Mouse (Mus musculus): Measurements from ENCODE around the gene Gpx7. TPM values are rescaled to one million over a fixed set of nuclear protein-coding genes. Genes with fewer than 3 reads are reported as not detected.
"Not testable (repeated sequence)": the region's sequence is repeated elsewhere in the genome, so short reads cannot be mapped to it uniquely, and the experiment has no call there.

Gene Gpx7
- total RNA-seq, 2 experiments from 2014 or later: 25.0 to 31.1 TPM

DNA sequence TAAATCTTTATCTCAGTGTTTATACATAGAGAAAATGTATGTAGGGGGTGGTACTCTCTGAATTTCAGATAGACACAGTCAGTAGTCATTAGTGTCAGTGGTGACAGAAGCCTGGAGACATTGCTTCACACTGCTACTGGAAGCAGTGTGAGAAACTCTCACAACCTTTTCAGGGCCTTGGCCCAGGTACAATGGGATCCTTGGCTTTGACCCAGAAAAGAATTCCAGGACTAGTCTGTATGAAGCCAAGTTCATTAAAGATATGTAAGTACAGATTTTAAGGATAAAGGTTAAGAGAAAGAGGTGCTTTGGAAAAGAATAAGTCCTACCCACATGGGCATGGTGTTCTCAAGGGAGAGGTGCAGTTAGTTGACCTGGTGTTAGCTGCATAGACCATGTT, 12.5 kb downstream of the Gpx7 start:
- no peak for DNase-seq (ENCODE audit: low spot score in 2 of 2)

DNA sequence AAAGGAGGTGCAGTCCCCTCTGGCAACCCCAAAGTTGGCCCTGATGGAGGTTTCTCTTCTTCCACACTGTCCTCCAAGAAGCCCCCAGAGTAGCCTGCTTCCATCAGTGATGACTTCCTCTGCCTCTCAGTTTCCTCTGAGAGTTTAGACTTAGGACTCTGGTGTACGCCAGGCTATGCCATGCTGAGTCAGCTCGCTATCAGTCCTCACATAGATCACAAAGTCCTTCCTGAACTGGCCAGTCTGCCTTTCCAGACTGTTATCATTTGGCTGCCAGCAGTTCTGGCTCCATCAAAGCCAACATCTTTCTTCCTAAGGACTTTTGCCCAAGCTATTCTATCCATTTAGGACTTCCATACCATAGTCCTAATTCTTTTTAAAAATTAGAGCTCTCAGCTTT, 14.2 kb downstream of the Gpx7 start:
- DNase-seq (ENCODE audit: low spot score in 2 of 2): no peak

DNA sequence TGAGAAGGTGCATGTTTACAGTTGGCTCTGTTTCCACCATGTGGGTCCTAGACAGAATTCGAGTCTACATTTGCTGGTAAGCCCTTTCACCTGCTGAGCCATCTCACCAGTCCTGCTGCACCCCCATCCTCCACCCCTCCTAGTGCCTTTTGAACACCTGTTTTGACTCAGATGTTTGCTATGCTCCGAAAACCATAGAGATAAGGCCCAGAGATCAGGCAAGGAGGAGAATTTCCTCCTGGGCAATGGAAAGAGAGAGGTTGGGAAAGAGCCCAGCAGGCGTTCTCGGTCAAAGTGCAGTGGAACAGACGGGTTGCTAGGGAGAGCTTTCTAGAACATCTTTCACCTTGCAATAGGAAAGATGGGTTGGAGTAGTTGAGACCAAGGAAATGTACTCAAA, 15.6 kb downstream of the Gpx7 start:
- DNase-seq (ENCODE audit: low spot score in 2 of 2): no peak

DNA sequence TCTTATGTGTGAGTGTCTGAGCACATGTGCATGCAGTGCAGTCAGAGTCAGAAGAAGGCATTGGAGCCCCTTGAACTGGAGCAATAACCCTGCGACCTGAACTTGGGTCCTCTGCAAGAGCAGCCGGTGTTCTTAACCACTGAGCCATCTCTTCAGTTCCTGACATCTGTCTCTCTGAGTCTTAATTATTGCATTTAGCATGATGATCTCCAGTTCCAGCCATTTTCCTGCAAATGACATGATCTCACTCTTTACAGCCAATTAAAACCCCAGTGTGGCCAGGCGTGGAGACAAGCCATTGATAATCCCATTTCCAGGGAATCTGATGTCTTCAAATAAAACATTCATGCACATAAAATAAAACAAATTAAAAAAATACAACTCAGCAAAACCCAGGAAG, 18.0 kb downstream of the Gpx7 start:
- DNase-seq (ENCODE audit: low spot score in 2 of 2): no peak

DNA sequence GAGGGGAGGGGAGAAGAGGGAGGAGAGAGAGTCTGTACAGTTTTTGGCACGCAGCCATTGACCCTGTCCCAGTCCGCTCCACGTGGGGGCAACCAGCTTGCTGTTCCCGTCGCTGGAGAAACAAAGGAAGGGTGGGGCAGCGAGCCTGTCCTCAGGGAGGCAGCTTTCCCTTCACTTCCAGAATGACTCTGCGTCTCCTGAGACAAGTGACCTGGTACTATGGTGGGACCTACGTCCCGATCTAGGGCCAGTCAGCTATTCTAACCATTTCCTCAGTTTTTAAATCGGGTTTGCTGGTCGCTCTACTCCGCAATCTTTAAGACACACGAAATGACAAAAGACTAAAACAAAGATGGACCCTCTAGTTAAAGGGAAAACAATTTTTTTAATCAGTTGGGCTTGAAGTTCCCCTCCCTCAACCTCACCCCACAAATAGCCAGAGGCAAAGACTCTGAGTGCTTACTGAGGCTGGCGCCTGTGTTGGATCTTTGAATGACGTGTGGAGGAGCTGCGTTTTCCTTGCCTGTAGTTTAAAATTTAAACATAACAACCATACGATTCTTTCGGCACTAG, 19.0 kb downstream of the Gpx7 start:
- peak; percentile 18 to 49 for DNase-seq (ENCODE audit: low spot score in 2 of 2)

DNA sequence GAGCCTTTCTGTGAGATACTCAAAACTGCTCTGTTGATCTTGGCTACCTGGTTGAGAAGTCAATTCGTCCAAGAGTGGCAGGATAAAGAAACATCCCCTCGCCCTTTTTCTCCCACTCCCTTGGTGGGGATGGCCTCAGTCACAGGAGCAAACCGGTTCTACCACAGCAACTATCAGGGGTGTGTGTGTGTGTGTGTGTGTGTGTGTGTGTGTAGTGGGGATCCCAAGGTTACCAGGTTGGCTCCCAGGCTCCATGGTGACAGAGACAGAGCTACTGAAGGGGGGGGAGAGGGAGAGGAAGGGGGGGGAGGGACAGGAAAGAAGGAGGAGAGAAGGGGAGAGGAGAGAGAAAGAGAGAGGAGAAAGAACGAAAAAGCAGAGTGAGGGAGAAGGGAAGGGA, 19.7 kb downstream of the Gpx7 start:
- DNase-seq (ENCODE audit: low spot score in 2 of 2): no peak

DNA sequence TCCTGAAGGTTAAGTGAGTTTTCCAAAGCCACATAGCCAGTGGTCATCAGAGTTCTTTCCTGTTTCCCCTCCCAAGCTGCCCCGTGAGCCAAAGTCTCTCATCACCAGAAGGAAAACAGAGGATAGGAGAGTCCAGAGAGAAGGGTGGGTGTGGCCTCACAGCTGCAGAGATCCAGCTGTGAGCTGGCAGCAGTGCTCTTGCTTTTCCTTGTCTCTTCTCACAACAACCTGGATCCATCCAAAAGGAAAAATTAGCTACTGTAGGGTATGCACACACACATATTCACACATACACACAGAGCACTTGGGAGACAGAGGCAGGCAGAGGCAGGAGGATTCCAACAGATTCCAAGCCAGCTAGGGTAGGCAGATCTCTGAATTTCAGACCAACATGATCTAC, 20.7 kb downstream of the Gpx7 start:
- DNase-seq (ENCODE audit: low spot score in 2 of 2): no peak

DNA sequence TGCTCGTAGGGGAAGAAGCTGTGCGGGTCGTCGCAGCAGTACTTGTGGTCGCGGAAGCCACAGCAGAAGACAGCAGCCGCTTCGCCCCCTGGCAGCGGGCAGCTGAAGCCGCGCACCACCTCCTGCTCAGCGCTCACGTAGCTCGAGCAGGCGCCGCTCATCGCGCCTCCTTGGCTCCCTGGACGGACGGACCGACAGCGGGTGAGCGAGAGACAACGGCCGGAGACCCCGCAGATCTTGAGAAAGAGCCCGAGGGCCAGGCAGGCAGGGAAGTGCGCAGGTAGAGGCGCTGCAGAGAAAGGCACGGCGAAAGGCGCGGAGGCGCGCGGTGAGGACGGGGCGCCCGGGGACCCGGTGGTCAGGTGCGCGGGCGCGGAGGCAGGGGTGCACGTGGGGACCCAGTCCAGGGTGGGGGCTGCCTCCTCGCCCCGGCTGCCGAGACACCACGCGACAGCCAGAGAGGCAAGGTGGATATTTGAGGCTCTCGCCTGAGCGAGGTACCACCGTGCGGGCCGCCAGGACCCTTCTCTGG, 23.5 kb downstream of the Gpx7 start, which contains the start of gene Shisal2a:
TSS of gene Shisal2a (minus strand) at position 167 of the 532 bp plus-strand sequence.
- no peak for DNase-seq (ENCODE audit: low spot score in 2 of 2)

DNA sequence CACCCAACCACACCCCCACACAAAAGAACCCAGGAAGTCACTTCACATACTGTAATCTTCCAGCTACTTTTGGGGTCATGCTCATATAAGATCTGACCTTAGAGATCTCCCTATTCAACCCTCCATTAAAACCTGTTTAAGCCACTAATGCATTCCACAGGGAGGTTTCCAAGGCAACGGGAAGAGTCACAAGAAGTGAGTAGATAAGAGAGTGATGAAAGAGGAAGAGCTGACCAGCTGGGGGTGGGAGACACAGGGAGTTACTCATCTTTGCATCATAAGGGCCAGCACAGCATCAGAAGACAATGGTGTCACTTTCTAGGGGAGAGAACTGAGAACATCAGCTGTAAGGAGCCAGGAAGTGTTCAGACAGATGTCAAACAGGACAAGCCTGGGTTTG, 26.6 kb downstream of the Gpx7 start:
- DNase-seq (ENCODE audit: low spot score in 2 of 2): no peak

DNA sequence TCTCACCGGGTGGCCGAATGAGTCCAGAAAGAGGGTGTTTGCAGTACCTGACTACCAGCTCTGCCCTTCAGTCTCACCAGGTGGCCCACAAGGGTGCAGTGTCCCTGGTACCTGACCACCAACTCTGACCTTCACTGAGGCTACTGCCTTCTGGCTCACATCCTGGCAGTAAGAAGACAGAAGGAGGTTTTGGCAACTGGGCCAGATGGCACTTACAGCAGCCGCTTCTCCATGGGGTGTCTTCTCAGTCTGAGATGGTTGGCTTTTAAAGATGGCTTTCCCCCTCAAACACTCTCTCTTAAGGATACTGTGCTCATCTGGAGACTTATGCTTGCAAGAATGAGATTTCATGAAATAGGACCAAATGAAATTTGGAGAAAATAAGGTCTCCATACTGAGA, 27.3 kb downstream of the Gpx7 start:
- no peak for DNase-seq (ENCODE audit: low spot score in 2 of 2)

DNA sequence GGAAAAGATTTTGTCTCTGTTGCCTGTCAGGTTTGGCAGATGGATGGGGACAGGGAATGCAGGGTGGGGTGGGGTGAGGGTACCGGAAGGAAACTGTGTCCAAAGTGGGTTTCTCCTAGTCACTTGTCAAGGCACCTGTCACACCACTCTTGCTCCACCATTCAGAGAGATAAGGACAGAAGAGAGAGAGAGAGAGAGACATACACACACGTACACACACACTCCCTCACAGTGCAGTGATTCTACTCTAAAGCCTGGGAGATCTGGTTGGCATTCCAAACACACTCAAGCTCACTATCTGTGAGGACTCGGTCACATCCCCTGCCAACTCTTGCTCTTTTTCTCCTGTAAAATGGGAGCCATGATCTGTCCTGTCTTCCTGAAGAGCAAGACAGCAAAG, 34.6 kb downstream of the Gpx7 start:
- no peak for DNase-seq (ENCODE audit: low spot score in 2 of 2)

DNA sequence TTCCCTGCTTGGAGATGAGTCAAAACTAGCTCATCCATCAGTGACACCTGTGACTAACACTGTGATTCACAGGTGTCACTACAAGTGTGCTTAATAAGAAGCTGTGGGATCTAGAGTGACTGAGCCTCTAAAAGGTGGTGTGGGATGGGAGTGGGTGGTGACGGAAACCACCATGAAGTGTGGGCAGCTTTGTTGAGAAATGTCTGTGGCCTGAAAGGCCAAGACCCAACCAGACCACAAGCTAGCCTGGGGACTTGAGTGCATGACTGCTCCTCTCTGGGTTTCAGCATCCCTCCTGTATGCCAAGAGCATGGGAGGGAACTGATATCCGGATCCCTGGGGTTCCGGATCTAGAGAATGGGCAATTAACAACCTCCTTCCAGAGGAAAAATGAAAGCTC, 35.3 kb downstream of the Gpx7 start:
- no peak for DNase-seq (ENCODE audit: low spot score in 2 of 2)

DNA sequence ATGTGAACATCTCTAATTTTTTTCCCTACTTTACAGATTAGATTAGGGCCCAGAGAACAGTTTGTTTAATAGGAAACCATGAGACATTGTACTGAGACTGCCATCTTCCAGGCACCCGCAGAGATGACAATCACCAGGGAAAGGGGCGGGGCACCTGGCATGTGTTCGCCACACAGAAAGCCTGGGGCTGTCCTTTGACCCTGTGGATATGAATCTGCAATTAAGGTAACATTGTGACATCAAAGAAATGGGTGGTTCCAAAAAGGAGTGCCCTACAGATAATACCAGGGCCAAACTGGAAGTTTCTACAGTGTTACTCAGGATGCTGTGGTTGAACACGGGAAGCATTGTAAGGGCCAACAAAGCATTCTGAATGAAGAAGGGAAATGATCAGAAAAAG, 36.4 kb downstream of the Gpx7 start:
- no peak for DNase-seq (ENCODE audit: low spot score in 2 of 2)

DNA sequence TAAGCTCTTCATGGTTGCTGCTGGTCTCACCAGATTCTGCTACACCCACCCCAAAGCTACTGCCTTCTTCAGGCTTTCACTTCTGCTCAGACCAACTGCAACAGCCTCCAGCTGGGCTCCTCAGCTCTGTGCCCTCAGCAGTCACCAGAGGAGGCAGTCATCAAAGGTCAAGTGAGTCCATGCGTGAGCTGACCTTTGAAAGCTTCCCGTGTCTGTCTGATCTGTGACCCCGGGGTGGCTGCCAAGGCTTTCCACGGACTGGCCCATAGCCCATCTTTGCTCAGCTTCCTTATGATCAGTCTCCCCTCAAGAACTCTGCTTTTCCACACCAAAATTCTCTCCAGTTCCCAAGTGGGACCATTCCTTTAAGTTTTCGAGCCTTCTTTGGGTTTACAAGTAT, 37.5 kb downstream of the Gpx7 start:
- DNase-seq (ENCODE audit: low spot score in 2 of 2): no peak

DNA sequence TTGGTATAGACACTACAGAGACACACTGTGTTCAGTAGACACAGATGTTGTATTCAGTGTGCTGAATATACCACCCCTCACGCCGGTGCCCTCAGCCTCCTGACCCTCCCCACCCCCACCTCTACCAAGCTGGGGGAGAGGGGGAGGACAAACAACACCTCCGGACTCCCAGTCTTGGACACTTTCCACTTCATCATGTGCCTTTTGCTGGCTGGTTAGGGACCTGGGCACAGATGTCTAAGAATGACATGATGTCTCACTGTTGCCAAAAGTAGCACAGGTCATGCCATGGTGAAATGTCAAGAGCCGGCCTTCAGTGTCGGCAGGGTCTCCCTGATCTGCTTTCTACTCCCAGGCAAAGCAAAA, 42.7 kb downstream of the Gpx7 start:
- DNase-seq (ENCODE audit: low spot score in 2 of 2): no peak

DNA sequence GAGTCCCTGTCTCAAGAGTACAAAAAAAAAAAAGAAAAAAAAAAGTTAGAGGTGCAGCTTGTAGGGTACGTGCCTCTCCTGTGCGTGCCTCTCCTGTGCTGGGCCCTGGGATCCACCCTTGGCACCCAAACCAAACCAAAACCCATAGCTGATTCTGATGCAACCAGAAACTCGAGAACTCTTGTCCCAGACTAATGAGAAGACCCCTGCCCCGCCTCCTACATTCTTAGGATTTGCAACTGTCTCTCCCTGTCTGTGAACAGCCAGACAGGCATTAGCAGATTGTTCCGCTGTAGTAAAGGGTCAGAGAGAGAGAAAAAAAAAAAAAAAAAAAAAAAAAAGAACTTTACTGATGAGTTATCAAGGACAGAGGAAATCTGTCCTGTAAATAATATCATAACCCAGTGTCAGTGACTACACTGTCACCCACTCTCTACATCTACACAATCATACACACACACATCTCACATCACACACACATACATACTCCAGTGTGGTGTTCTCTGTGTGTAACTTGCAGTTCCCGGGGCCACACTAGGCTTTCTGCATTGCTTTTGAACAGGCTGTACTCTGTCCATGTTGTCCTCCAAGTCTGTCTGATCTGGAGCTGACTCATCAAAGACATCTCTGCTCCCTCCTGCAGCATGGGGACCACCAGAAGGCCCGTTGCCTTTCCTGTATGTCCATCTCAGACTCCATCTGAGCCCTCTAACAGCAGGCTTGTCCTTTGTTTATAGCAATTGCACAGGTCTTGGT, 43.2 kb downstream of the Gpx7 start:
- no peak for DNase-seq (ENCODE audit: low spot score in 2 of 2)

DNA sequence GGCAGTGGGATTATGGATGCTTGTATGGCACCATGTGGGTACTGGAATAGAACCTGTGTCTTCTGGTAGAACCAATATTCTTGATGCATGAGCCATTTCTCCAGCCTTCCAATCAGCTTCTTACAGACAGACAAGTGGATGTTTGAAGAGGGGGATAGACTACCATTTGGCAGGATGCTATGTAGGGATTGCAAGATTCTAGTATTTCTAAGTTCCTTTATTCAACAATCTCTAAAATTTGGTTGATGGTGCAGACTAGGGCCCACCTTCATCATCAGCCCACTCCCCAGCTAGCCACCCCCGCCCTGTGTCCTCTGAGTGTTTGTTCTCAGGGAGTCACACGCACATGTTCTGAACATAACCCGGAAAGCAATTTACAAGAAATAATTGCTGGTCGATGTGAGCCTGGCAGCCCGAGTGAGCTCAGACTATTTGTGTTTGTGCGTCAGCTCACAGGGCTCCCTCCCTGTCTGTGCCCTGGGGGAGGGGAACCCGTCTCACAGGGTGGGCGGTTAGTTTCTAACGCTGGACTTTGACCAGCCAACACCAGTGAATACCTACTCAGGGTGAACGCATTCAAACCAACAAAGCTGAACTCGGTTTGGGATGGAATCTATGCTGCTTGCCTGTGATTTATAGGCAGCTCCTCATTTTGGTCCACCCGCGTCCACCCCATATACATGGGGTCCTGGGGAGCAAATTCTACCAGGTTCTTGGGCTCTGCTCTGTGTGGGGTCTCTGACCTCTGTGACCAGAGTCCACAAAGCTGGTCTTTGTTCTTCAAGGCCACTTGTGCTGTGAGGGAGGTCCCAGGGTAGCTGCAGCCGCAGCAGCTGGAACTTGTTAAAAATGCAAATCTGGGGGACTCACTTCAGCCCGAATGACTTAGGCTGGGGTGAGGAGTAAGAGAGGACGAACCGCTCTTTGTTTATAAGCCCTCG, 44.2 kb downstream of the Gpx7 start:
- DNase-seq (ENCODE audit: low spot score in 2 of 2): no peak

DNA sequence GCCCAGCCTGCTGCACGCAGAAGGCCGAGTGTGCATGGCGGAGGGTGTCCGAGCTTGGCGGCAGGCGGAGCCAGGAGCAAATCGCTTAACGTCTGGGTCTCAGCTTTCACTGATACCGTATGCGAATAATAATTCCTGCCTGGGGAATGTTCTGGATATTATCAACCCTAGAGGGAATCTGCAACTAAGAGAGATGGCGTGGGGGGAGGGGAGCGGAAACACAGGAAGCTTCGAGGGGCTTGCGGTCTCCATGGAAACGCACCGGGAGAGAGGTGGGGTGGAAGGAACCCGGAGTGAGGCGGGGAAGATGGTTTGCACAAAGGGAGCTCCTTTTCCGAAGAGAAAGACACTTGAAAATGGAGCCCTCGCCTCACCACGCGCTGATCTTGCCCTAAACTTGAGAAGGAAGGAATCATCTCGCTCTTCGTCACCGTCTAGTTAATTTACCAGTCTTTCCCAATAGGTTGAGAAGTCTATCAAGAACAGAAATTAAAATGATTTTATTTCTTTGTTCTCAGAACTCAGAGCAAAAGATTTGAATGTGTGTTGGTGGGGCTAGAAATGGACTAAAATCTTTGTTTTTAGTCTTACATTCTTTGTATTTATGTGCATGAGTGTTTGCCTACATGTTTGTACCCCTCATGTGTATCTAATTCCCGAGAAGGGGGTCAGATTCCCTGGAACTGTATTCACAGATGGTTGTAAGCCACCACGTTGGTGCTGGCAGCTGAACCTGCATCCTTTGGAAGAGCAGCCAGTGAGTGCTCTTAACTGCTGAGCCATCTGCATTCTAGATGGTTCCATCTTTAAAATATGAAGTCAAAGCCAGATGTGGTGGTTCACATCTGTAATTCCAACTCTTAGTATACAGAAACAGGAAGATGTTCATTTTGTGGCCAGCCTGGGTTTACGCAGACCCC, 46.4 kb downstream of the Gpx7 start:
- no peak for DNase-seq (ENCODE audit: low spot score in 2 of 2)

DNA sequence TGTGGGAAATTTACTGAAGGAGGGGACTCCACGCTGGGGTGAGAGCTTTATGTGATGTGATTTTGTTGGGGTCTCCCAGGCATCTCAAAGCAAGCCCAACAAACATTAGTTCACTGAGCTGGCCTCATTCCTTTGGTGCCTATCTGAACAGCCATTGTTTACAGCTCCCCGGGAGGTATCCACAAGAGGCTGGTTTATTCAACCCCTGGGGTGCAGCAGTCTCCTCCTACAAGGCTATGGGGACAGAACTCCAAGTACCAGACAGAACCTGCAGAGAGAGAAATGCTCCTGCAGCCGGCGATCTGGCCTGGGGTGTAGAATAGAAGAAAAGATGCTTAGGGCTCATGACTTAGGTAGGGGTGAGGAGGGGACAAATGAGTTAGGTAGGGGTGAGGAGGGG, 48.3 kb downstream of the Gpx7 start:
- DNase-seq (ENCODE audit: low spot score in 2 of 2): no peak

DNA sequence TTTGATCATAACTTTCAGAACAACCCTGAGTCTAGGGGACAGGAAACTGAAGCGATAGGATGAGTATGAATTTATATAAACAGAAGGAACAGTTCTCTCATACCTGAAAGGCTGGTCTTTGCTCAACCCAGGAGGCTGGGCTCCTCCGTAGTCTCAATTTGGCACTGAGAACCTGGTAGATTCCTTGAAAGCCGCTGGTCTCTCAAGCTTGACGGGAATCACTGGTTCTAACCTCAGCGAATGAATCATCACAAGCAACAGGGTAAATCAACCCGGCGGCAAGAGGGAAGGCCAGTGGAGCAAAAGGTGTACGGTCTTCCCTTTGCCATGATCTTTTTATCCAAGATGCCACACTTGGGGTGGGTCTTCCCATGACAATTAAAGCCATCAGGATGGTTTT, 49.3 kb downstream of the Gpx7 start:
- DNase-seq (ENCODE audit: low spot score in 2 of 2): no peak

DNA sequence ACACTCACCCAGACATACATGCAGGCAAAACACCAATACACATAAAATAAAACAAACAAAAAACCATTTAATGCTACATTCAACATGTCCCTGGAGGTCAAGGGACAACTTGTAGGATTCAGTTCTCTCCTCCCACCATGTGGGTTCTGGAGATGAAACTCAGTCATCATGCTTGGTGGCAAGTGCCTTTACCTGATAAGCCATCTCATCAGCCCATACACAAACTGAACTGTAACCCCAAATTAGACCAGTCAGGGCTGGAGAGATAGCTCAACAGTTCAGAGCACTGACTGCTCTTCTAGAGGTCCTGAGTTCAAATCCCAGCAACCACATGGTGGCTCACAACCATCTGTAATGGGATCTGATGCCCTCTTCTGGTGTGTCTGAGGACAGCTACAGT, 53.2 kb downstream of the Gpx7 start:
- not testable (repeated sequence) for DNase-seq (ENCODE audit: low spot score in 2 of 2)
